Mouse (Mus musculus) adrenal gland, postnatal 36 days (tissue): ENCODE results near the gene E2f6. TPM values are rescaled to one million over a fixed set of nuclear protein-coding genes. Genes with fewer than 3 reads are reported as not detected.

Experiments
- DNase-seq, 2 experiments: peaks; one replicate each; pipeline ENCODE4 v3.0.0; 2021; ENCODE audit warnings: mixed read lengths in 1 of 2
- long read RNA-seq, 2 experiments: library from polyadenylated mRNA; stranded (forward); transcript quantifications; one replicate each; pipeline ENCODE4 v2.0.0; 2021; ENCODE audit warnings: borderline sequencing depth in 2 of 2
- total RNA-seq, 2 experiments: library from RNA; stranded (reverse); gene quantifications; 2 replicates each; pipeline ENCODE4 v1.2.3; 2021

The E2f6 gene
- 10 to 100 TPM; 33.8 to 39.0 TPM for total RNA-seq
- long read RNA-seq, experiment 1, transcript E2f6-202 (4 exons, 3,018 nt): minor isoform, 8 of 86 reads
- long read RNA-seq, experiment 1, transcript E2f6-204 (8 exons, 2,362 nt): major isoform, 35 of 86 reads
- long read RNA-seq, experiment 1, transcript E2f6-201 (7 exons, 2,418 nt): minor isoform, 20 of 86 reads
- long read RNA-seq, experiment 1, partial matches to known transcripts: 7 of 86 reads
- long read RNA-seq, experiment 1, other reads (novel, unspliced or antisense): 14 of 86 reads
- long read RNA-seq, experiment 2, transcript E2f6-201 (7 exons, 2,418 nt): major isoform, 8 of 21 reads
- long read RNA-seq, experiment 2, partial matches to known transcripts: 4 of 21 reads
- long read RNA-seq, experiment 2, other reads (novel, unspliced or antisense): 1 of 21 reads

DNA sequence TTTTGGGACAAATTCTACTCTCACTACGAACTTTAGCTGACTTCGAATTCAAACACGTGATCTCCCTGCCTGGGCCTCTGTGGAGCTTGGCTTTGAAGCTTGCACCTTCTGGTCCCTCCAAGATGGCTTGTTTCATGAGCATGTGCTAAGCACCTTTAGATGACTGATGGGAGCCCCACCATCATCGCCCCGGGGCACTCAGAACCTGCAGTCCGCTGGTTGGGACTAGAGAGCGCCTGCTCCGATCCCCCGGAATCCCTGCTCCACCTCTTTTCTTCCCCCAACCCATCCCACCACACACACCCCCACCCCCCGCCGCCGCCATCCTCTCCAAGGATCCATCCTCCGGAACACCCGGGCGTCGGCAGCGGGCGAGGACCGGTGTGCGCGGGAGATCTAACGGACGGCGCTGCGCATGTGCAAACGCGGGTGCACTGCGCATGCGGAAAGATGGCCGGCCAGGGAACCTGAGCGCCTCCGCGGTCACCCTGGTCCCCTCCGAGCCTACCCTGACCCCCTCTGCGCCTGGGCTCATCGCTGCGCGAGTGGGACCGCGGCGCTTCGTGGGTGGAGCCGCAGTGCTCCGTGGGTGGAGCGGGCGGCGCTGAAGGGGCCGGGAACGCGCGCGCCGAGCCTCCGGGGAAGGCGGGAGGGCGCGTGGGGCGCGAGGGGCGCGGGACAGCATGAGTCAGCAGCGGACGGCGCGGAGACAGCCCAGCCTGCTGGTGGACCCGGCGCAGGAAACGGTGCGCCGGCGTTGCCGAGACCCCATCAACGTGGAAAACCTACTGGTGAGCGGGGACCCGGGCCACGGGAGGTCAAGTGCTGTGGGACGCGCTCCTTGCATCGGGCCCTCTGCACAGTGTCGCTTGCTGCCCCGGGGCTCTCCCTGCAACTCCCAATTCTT, at the start of gene E2f6:
TSS of gene E2f6 (plus strand) at position 439 of the 907 bp plus-strand sequence.
- DNase-seq: peak; percentile 83 to 89

DNA sequence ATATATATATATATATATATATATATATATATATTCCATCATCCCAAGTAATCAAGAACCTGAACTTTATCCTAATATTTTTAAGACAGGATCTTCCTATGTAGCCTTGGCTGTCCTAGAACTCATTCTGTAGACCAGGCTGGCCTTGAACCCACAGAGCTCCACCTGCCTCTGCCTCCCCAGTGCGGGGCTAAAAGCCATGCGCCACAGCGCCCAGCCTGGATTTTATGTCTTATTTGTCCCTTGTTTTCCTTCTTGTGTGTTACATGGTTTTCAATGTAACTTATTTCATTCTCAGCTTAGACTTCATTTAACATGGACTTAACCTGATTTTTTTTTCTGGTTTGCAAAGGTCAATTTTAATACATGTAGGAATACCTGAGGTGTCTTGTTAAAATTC, 49.3 kb upstream of the E2f6 start:
- DNase-seq: no peak

- no peak for DNase-seq
Observed at GRCm38 (mm10) chr12:16763649-16764422, 46.9 kb upstream of the E2f6 start.

DNA sequence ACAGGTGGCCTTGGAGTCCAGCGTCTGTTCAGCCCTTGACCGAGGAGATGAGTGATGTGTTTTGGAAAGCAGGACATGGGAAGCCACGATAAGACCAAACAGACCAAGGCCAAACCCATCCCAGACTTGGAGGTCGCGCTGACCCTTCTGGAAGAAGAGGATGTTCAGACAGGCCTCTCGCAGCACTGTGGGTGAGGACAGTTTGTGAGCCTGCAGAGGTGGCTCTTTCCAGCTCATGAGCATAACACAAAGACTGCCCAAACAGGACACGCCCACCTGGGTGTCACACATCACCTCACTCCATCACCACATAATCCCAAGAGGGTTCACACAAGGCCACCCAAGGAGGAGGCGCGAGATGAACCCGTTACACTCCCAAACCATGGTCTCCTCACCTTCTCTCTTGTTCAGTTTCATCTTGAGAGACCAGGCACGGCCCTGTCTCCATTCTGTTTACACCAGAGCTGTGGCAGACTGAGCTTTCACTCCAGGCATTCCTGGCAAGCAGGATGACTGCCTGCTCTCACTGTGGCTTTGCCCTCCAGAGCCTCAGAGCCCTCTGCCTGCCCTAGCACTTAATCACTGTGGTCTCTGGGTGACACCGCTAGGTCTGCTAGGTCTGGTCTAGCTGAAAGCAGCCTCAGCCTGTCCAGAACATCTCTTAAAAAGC, 45.9 kb upstream of the E2f6 start:
- peak; percentile 78 to 82 for DNase-seq

DNA sequence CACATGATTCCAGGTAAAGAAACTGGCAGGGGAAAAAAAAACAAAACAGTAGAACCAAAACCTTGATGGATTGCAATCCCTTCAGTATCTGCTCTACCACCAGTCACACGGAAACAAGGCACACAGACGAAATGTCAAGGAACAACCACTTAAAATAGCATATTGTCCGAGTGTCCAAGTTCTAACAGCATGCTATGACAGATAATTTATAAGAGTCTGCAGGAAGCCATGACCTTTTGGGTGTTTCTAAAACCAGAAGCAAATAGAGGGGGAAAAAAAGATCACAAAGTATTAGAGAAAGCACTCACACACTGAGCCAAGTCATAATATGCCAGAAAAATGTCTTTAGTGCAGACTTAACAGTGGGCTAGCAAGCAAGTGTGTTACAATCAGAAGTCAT, 42.5 kb upstream of the E2f6 start:
- no peak for DNase-seq

DNA sequence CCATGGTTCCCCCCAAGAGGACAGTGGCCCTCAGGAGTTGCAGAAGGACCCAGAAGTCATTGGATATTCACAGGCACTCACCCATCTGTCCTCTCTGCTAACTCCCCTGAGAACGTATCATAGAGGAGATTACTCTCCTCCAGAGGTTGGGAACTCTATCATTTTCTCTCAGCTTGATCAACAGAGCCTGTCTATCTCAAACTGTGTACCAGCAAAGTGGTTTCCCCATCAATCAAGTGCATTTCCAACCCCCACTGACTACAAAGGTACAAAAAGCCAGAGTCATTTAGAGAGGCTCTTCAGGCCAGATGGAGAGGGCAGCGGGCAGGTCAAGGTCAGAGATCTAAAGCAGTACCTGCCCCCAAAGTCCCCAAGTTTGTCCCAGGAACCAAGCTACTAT, 42.1 kb upstream of the E2f6 start:
- DNase-seq: no peak

DNA sequence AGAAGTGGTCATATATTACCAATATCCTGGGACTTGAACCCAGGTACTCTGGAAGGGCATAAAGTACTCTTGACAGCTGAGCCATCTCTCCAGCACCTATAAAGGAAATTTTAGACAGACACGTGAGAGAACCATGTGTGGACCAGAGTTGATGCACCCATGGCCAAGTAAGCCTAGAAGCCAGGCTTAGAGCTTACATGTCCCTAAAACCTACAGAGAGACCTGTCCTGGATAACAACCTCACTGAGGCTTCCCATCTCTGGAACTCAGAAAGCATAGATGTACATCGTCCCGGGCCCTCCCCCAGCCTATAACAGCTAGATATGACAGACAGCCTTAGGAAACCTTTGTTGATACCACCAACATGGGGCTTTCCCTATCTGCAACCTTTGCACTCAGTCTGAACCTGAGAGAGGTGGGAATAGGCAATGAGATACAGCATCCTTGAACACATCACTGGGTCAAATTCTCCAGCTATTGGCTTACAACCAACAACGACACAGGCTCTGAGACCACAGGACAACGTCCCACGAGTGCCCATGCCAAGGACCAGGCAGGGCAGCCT, 41.1 kb upstream of the E2f6 start:
- no peak for DNase-seq

DNA sequence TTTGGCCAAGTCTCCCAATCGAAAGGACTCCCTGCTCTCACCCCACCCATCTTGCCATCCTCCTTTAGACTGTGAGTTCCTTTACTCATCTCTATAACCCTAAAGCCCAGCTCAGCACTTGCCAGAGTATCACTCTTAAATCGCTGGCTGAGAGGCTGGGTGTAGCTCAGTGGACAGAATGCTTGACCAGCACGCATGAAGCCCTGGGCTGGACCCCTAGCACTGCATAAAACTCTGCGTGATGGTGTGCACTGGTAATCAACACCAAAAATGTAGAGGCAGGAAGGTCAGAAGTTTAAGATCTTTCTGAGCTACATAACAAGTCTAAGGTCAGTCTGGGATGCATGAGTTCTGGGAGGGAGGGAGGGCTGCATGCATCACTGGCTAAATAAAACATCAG, 36.2 kb upstream of the E2f6 start:
- no peak for DNase-seq

- no peak for DNase-seq
Observed at GRCm38 (mm10) chr12:16775351-16775750, 35.4 kb upstream of the E2f6 start.

DNA sequence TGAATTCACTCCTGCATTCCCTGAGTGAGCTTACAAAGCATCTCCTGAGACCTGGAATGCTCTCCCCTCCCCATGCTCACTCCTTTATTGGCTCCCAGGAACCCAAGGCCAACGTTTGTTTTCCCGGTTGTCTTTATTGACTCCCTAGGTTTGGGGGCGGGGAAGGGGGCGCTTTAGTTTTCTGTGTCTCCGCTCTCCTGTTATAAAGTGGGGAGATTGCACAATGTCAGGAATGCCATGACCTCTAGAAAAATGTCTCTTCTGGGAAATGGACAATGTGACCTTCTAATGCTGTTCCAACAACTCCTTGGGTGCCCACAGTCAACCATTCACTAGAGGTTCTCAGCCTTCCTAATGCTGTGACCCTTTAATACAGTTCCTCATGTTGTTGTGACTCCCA, 32.2 kb upstream of the E2f6 start:
- DNase-seq: no peak

DNA sequence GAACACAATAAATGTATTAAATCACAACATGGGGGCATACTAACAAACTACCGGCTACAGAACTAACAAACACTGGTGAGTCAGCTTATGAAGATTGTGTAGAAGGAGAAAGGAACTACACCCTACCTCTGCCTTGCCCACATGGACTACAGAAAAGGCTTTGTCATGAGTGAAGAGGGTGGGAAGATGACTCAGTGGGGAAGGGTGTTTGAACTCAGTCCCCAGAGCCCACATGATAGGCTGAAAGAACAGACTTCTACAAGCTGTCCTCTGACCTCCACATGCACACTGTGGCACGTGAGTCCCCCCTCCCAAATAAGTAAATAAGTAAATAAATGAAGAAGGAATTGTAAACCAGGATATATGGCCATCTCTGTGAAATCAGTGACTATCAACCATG, 31.6 kb upstream of the E2f6 start:
- no peak for DNase-seq

GRCm38 (mm10) chr12:16780320-16780719, 30.4 kb upstream of the E2f6 start:
- DNase-seq: no peak

DNA sequence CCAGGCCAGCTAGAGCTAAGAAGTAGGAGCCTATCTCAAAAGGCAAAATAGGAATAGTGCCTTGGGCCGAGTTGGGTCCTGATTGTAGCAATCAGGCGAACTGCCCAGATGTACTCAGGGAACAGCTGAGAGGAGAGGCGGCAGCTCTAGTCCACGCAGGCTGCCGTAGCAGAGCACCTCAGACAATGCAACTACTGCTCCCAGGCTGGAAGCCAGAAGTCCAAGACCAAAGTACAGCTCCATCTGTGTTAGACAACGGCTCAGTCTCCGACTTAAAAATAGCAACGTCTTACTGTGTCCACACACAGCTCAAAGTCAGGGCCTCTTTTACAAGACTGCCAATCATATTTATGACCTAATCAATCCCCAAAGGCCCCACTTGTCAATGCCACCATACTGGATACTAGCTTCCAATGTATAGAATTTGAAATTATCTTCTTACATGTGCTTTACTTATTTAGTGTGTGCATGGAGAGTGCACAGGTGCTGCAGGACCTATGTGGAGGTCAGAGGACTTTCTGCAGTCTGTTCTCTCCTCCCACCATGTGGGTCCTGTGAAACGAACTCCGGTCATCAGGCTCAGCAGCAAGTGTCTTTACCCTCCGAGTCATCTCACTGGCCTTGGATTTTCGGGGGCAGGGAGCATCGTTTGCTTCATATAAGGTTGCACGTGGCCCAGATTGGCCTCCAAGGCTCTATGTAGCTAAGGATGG, 29.6 kb upstream of the E2f6 start:
- no peak for DNase-seq

DNA sequence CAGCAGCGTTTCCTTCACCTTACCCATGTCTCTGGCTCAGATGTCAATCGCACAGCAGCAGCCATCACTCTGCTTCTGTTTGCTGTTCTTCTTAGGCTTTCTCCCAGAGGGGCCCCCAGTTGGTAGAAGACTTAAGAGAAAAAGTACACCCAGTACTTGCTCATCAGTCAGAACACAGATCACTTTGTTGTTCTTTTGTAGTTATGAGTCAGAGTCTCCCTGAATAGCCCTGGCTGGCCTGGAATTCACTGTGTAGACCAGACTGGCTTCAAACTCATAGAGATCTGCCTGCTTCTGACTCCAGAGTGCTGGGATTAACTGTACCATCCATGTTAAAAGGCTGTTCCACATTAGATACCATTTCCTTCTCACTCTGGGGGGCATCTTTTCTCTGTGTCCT, 22.2 kb upstream of the E2f6 start:
- DNase-seq: no peak

- no peak for DNase-seq
Observed at GRCm38 (mm10) chr12:16789199-16789598, 21.6 kb upstream of the E2f6 start.

DNA sequence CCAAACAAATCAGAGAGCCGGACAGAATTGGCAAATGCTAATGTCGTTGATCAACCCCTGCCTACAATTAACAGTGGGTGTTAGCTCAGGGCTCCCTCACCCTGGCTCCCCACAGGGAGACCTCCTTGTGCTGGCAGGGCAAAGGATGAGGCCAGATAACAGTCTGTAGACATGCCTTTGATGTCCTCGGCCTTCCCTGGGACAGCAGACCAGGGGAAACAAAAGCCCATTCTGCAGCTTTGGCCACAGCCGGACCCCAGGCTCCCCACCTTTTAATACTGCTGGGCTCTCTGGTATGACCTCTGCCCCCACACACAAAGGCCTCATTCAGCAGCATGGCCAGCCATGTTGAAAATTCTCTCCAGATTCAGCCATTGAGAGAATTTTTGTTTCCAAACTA, 21.0 kb upstream of the E2f6 start:
- DNase-seq: no peak

DNA sequence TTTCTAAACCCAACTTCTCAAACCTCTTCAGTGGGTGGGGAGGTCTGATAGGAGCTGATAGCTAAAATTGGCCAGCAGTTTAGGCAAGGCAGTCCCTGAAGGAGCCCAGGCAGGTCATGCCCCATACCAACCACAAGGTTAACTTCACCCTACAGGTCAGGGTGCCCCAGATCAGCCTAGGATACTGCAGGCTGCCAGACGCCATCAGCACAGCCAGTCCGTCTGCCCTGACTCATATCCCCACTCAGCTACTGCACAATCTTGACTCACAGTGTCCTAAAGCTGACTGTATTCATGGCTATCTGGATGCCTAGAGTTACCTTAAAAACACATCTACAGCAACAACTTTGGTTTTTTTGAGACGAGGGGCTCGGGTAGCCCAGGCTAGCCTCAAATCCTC, 20.3 kb upstream of the E2f6 start:
- DNase-seq: peak in 1 of 2 experiments; percentile 48

- no peak for DNase-seq
Observed at GRCm38 (mm10) chr12:16793371-16793770, 17.4 kb upstream of the E2f6 start.

DNA sequence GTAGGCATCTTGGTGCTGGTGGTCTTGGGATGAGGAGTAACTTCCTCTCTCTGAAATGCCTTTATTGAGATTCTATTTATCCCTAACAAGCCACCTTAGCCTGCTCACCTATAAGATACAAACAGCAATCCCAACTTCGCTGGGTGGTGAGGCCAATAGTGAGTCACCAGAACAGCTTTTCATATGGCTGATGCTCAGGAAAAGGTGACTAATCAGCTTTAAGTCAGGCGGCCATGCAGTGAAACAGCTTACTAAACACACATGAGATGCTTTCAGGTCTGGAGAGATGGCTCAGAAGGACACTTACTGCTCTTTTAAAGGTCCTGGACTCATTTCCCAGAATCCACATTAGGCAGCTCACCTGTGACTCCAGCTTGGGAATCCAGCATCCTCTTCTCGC, 15.0 kb upstream of the E2f6 start:
- DNase-seq: no peak

- no peak for DNase-seq
Observed at GRCm38 (mm10) chr12:16798894-16799293, 11.9 kb upstream of the E2f6 start.

DNA sequence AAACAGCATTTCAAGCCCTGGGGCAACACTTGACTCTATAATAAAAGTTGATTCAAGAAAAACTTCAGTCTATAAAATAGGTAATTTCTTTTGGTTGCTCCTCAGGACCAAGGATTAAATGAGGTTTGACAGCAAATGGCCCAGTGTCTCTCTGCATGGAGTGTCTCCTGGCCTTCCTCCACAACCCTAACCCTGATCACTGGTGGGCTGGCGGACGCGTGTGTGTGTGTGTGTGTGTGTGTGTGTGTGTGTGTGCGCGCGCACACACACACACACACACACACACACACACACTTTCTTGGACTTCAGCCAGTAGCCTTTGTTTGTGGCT, 10.9 kb upstream of the E2f6 start:
- DNase-seq: no peak
